Mouse (Mus musculus) forebrain, embryonic 16.5 days (tissue): Measurements from ENCODE around the gene Nanos3. TPM values are rescaled to one million over a fixed set of nuclear protein-coding genes. Genes with fewer than 3 reads are reported as not detected.
A peak's percentile ranks its signal among the peaks of the same experiment; 100 is the strongest.

ENCODE experiments used
- ATAC-seq: fragments of 200-750 bp; cut with Nextera tagmentation; 2 replicates; pipeline ENCODE4 v1.8.0; 2017; ENCODE audit warnings: mild to moderate bottlenecking, moderate library complexity
- H3K27ac ChIP-seq: fragments of 300-500 bp; sonication (generic); 2 replicates; pipeline ENCODE4 v1.5.1; 2014; ENCODE audit warnings: low read length, control low read depth
- H3K27me3 ChIP-seq: fragments of 300-500 bp; sonication (generic); replicated peaks from 2 replicates; pipeline ENCODE4 v1.6.1; 2014; ENCODE audit warnings: low read length; ENCODE audit not compliant: control insufficient read depth, insufficient read depth
- H3K36me3 ChIP-seq: fragments of 300-500 bp; sonication (generic); 2 replicates; pipeline ENCODE4 v1.6.1; 2014; ENCODE audit not compliant: control insufficient read depth, insufficient read depth
- H3K4me1 ChIP-seq: fragments of 300-500 bp; sonication (generic); replicated peaks from 2 replicates; pipeline ENCODE4 v1.6.1; 2014; ENCODE audit warnings: low read length; ENCODE audit not compliant: control insufficient read depth, insufficient read depth
- H3K4me2 ChIP-seq: fragments of 300-500 bp; sonication (generic); 2 replicates; pipeline ENCODE4 v1.6.1; 2014; ENCODE audit warnings: mild to moderate bottlenecking, low read length, control low read depth
- H3K4me3 ChIP-seq: fragments of 300-500 bp; sonication (generic); replicated peaks from 2 replicates; pipeline ENCODE4 v1.5.1; 2014; ENCODE audit warnings: mild to moderate bottlenecking, low read length, control low read depth
- H3K9ac ChIP-seq: fragments of 300-500 bp; sonication (generic); replicated peaks from 2 replicates; pipeline ENCODE4 v1.6.1; 2014; ENCODE audit warnings: low read depth, low read length, control low read depth
- H3K9me3 ChIP-seq: fragments of 300-500 bp; sonication (generic); 2 replicates; pipeline ENCODE4 v1.6.1; 2016; ENCODE audit warnings: low read length; ENCODE audit not compliant: control insufficient read depth
- WGBS: fragments of 180-500 bp; shearing (Covaris S2); extraction: QIAGEN DNeasy Blood & Tissue Kit; methylation state at CpG from one replicate; pipeline ENCODE4 v1.1.7; 2014; 5-methylcytosine and 5-hydroxymethylcytosine counted together
- polyA plus RNA-seq: library from polyadenylated mRNA; unstranded; fragments of >200 nt; fragmentation: Nextera tagmentation; extraction: Ambion mirVana; gene quantifications from 2 replicates; pipeline ENCODE4 v1.2.1, GENCODE M21; 2015

Gene Nanos3
- polyA plus RNA-seq, 1 experiment from 2014 or later = 4.7 TPM

GRCm38 (mm10) chr8:84202938-84203917 is 18.2 kb upstream of the Nanos3 start:
- Histone ChIP-seq H3K27me3 (no peaks in the 10 kb centered on the region), H3K4me3 (peak overlapping the region; percentile 46), H3K4me2 (peak overlapping the region; percentile 70), H3K4me1 (peaks cover 41% of the 10 kb centered on the region), H3K36me3 (no peaks in the 10 kb centered on the region), H3K9ac (peak overlapping the region; percentile 63), H3K9me3 (no peaks in the 10 kb centered on the region), H3K27ac (peak overlapping the region; percentile 51)
- peak; percentile 41 for ATAC-seq
- 9% methylated on average over 34 of the region's 34 CpGs for WGBS

GRCm38 (mm10) chr8:84202466-84202865 is 17.4 kb upstream of the Nanos3 start:
- WGBS = 85% methylated on average over 9 of the region's 9 CpGs
- Histone ChIP-seq H3K4me2 (peak overlapping the region; percentile 6; the same call in 1 of the 2 replicates), H3K4me1 (peaks cover 41% of the 10 kb centered on the region)

GRCm38 (mm10) chr8:84201545-84202245 is 16.7 kb upstream of the Nanos3 start:
- no peak for ATAC-seq
- WGBS = 56% methylated on average over 15 of the region's 15 CpGs
- Histone ChIP-seq H3K27me3 (no peaks in the 10 kb centered on the region), H3K9ac (peak overlapping the region; percentile 60; the same call in 1 of the 2 replicates), H3K36me3 (no peaks in the 10 kb centered on the region), H3K4me2 (peak overlapping the region; percentile 79), H3K9me3 (no peaks in the 10 kb centered on the region), H3K4me1 (peaks cover 45% of the 10 kb centered on the region), H3K4me3 (peak overlapping the region; percentile 44), H3K27ac (peak overlapping the region; percentile 27)

More at GRCm38 (mm10) chr8:84202466-84202865, 17.4 kb upstream of the Nanos3 start:
- Histone ChIP-seq H3K9me3 (no peaks in the 10 kb centered on the region), H3K9ac (no peak overlapping the region), H3K27ac (no peak overlapping the region), H3K4me3 (no peak overlapping the region), H3K27me3 (no peaks in the 10 kb centered on the region), H3K36me3 (no peaks in the 10 kb centered on the region)
- no peak for ATAC-seq

GRCm38 (mm10) chr8:84200652-84201544 is 15.9 kb upstream of the Nanos3 start:
- H3K9me3 ChIP-seq = no peaks in the 10 kb centered on the region
- no peak for ATAC-seq
- H3K36me3 ChIP-seq = no peaks in the 10 kb centered on the region
- H3K4me2 ChIP-seq = peak overlapping the region; percentile 79
- H3K27ac ChIP-seq = peak overlapping the region; percentile 27
- no peaks in the 10 kb centered on the region for H3K27me3 ChIP-seq
- H3K4me3 ChIP-seq = peak overlapping the region; percentile 44
- H3K4me1 ChIP-seq = peaks cover 45% of the 10 kb centered on the region
- H3K9ac ChIP-seq = peak overlapping the region; percentile 60
- WGBS = 5% methylated on average over 64 of the region's 70 CpGs

- Histone ChIP-seq H3K4me2 (peak overlapping the region; percentile 79), H3K36me3 (no peaks in the 10 kb centered on the region), H3K9me3 (no peaks in the 10 kb centered on the region), H3K4me1 (peaks cover 45% of the 10 kb centered on the region), H3K27me3 (no peaks in the 10 kb centered on the region), H3K27ac (peak overlapping the region; percentile 2; the same call in 1 of the 2 replicates), H3K4me3 (peak overlapping the region; percentile 44), H3K9ac (no peak overlapping the region)
- no peak for ATAC-seq
- 10% methylated on average over 8 of the region's 8 CpGs for WGBS
Measured at GRCm38 (mm10) chr8:84200126-84200555, 15.1 kb upstream of the Nanos3 start.

GRCm38 (mm10) chr8:84199348-84200125 is 14.5 kb upstream of the Nanos3 start:
- H3K27me3 ChIP-seq = no peaks in the 10 kb centered on the region
- no peaks in the 10 kb centered on the region for H3K36me3 ChIP-seq
- WGBS = 41% methylated on average over 11 of the region's 11 CpGs
- H3K9ac ChIP-seq = no peak overlapping the region
- H3K4me2 ChIP-seq = no peak overlapping the region
- H3K9me3 ChIP-seq = no peaks in the 10 kb centered on the region
- H3K4me1 ChIP-seq = peaks cover 45% of the 10 kb centered on the region
- ATAC-seq = no peak
- H3K27ac ChIP-seq = no peak overlapping the region
- no peak overlapping the region for H3K4me3 ChIP-seq

GRCm38 (mm10) chr8:84198871-84199270 is 13.9 kb upstream of the Nanos3 start:
- 25% methylated on average over 4 of the region's 4 CpGs for WGBS
- no peak overlapping the region; the same call in 1 of the 2 replicates for H3K9ac ChIP-seq
- H3K9me3 ChIP-seq = no peaks in the 10 kb centered on the region
- peaks cover 43% of the 10 kb centered on the region for H3K4me1 ChIP-seq
- no peak overlapping the region for H3K4me3 ChIP-seq
- no peaks in the 10 kb centered on the region for H3K36me3 ChIP-seq
- peak overlapping the region; percentile 76; the same call in 1 of the 2 replicates for H3K4me2 ChIP-seq
- peak overlapping the region; percentile 75; the same call in 1 of the 2 replicates for H3K27ac ChIP-seq
- H3K27me3 ChIP-seq = no peaks in the 10 kb centered on the region
- ATAC-seq = no peak
